Mouse (Mus musculus): ENCODE data around the gene Timd2. TPM values are rescaled to one million over a fixed set of nuclear protein-coding genes. Genes with fewer than 3 reads are reported as not detected.
"Not testable (repeated sequence)": the region's sequence is repeated elsewhere in the genome, so short reads cannot be mapped to it uniquely, and the experiment has no call there.

The Timd2 gene
- polyA plus RNA-seq, 1 experiment from 2014 or later = not detected

DNA sequence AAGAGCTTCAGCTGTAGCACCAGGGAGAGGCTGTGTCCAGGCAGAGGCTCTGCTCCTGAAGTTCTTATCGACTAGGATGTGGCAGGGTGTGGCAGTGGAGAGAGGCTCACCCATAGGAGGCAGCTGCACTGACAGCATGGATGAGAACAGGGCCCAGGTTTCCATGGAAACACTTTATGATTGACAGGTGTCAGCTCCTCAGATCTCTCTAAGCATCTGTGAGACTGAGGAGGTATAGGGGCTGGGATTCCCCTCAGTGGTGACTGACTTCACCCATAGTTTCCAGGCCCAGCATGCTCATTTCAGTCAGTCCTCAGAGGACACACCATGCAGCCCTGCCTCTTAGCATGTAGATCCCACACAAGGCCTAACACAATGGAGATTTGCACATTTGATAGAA, 24.0 kb downstream of the Timd2 start:
- no peak overlapping the region for H3K4me2 ChIP-seq (replicated peaks; ENCODE audit: low read depth)
- H3K36me3 ChIP-seq (ENCODE audit: control insufficient read depth, insufficient read depth, low read length) = no peaks in the 10 kb centered on the region
- ATAC-seq (ENCODE audit: low FRiP score, low TSS enrichment) (no peak), DNase-seq (ENCODE audit: low spot score) (no peak)
- no peaks in the 10 kb centered on the region for H3K27me3 ChIP-seq (ENCODE audit: control insufficient read depth, insufficient read depth, low read length)
- no peak overlapping the region for H3K4me3 ChIP-seq (ENCODE audit: low read depth, low read length)
- no peaks in the 10 kb centered on the region for H3K4me1 ChIP-seq (replicated peaks; ENCODE audit: control insufficient read depth, insufficient read depth)
- TF ChIP-seq CTCF (IDR thresholded peaks at IDR 0.05; ENCODE audit: low read depth) = no peak
- TF ChIP-seq EP300 (optimal IDR thresholded peaks at IDR 0.05) = no peak
- no peaks in the 10 kb centered on the region for H3K9me3 ChIP-seq (ENCODE audit: control insufficient read depth, low read length)
- no peak overlapping the region for H3K9ac ChIP-seq (ENCODE audit: low read length)
- WGBS = 72% methylated on average over 1 of the region's 1 CpGs
- H3K27ac ChIP-seq (replicated peaks) = no peak overlapping the region

DNA sequence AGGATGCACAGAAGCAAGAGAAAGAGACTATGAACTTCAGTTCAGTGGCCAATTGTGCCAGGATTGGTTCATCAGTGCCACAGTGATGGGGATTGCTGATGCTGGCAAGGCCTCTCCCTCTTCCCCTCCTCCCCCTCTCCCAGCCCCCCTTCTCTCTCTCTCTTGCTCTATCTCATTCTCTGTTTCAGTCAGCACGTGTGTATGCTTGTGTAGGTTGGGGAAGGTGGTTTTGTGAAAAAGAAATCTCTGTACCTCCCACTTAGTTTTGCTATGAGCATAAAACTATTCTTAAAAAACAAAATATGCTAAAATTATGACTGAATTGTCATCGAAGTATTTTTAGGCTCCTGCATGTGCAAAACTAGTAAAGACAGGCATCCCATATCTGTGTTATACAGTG, 38.9 kb downstream of the Timd2 start:
- ATAC-seq (ENCODE audit: low FRiP score, low TSS enrichment) = no peak
- no peak overlapping the region for H3K9ac ChIP-seq (ENCODE audit: low read length)
- whole genome bisulfite sequencing = 79% methylated on average over 2 of the region's 2 CpGs
- H3K27me3 ChIP-seq (ENCODE audit: control insufficient read depth, insufficient read depth, low read length) = no peaks in the 10 kb centered on the region
- H3K36me3 ChIP-seq (ENCODE audit: control insufficient read depth, insufficient read depth, low read length) = no peaks in the 10 kb centered on the region
- H3K4me2 ChIP-seq (replicated peaks; ENCODE audit: low read depth) = no peak overlapping the region
- no peak for TF ChIP-seq EP300 (optimal IDR thresholded peaks at IDR 0.05)
- no peak for TF ChIP-seq CTCF (IDR thresholded peaks at IDR 0.05; ENCODE audit: low read depth)
- no peaks in the 10 kb centered on the region for H3K4me1 ChIP-seq (replicated peaks; ENCODE audit: control insufficient read depth, insufficient read depth)
- no peak overlapping the region for H3K27ac ChIP-seq (replicated peaks)
- H3K4me3 ChIP-seq (ENCODE audit: low read depth, low read length) = no peak overlapping the region
- no peak for DNase-seq (ENCODE audit: low spot score)
- H3K9me3 ChIP-seq (ENCODE audit: control insufficient read depth, low read length) = no peaks in the 10 kb centered on the region

DNA sequence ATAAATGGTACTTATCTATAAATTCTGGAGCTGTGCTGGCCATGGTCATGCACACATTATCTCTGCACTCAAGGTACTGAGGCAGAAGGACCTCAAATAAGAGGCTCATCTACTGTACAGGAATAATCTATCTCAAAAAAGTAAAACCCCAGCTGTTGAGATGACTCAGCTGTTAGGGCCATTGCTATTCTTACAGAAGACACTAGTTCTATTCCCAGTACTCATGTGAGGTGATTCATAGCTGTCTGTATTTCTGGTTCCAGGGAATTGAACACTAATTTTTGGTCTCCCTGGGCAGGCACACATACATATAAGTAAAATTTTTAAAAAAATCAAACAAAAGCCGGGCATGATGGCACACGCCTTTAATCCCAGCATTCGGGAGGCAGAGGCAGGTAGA, 39.8 kb downstream of the Timd2 start:
- no peak for DNase-seq (ENCODE audit: low spot score)
- no peak overlapping the region for H3K4me3 ChIP-seq (ENCODE audit: low read depth, low read length)
- H3K4me1 ChIP-seq (replicated peaks; ENCODE audit: control insufficient read depth, insufficient read depth) = no peaks in the 10 kb centered on the region
- ATAC-seq (ENCODE audit: low FRiP score, low TSS enrichment) = no peak
- TF ChIP-seq CTCF (IDR thresholded peaks at IDR 0.05; ENCODE audit: low read depth) = no peak
- TF ChIP-seq EP300 (optimal IDR thresholded peaks at IDR 0.05) = no peak
- WGBS = 97% methylated on average over 3 of the region's 3 CpGs
- no peak overlapping the region for H3K27ac ChIP-seq (replicated peaks)
- H3K4me2 ChIP-seq (replicated peaks; ENCODE audit: low read depth) = no peak overlapping the region
- H3K27me3 ChIP-seq (ENCODE audit: control insufficient read depth, insufficient read depth, low read length) = no peaks in the 10 kb centered on the region
- no peak overlapping the region for H3K9ac ChIP-seq (ENCODE audit: low read length)
- H3K36me3 ChIP-seq (ENCODE audit: control insufficient read depth, insufficient read depth, low read length) = no peaks in the 10 kb centered on the region
- H3K9me3 ChIP-seq (ENCODE audit: control insufficient read depth, low read length) = no peaks in the 10 kb centered on the region

DNA sequence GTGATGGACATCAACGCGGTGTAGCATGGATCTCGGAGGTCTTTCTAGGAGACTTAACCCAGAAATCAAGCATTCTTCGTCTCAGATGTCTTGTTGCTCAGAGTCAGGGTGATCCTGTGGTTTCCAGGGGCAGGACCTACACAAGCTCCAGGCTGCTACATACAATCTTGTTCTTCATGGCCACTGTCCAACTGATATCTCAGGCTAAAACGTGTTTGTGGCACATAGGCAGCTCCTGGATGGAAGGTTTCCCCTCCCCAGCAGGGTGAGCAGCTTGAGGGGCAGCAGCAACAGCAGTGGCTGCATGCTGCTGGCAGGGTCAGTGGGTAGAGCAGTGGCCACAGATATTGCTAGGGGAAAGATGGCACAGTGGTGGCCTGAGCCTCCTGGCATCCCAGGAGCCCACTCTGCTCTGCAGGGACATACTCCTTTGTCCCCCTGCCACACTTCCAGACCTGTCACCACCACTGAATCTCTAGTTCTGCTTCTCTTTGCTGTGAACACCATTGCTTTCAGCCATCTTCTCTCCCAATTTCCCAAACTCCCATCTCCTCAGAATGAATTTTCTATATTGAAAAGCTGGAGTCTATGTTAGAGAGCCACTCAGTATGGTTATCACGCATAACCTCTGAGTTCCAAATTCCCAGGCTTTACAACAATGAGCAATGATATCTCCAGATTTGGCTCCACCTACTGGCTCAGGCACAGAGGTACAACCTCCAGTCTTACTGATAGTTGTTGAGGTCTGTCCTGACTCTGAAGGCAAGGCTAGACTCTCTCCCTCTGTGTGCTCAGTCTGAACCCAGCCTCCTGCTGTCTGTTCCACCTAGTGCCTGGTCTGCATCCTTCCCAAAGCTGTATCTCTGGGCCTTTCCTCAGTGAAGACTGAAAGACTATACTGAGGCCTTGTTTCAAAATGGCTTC, 41.0 kb downstream of the Timd2 start:
- no peaks in the 10 kb centered on the region for H3K36me3 ChIP-seq (ENCODE audit: control insufficient read depth, insufficient read depth, low read length)
- no peak overlapping the region for H3K4me2 ChIP-seq (replicated peaks; ENCODE audit: low read depth)
- H3K4me3 ChIP-seq (ENCODE audit: low read depth, low read length) = no peak overlapping the region
- H3K27ac ChIP-seq (replicated peaks) = no peak overlapping the region
- no peaks in the 10 kb centered on the region for H3K9me3 ChIP-seq (ENCODE audit: control insufficient read depth, low read length)
- WGBS = 64% methylated on average over 6 of the region's 6 CpGs
- peak; percentile 24 for DNase-seq (ENCODE audit: low spot score)
- TF ChIP-seq CTCF (IDR thresholded peaks at IDR 0.05; ENCODE audit: low read depth) (peak; percentile 75), EP300 (optimal IDR thresholded peaks at IDR 0.05) (no peak)
- H3K9ac ChIP-seq (ENCODE audit: low read length) = no peak overlapping the region
- H3K4me1 ChIP-seq (replicated peaks; ENCODE audit: control insufficient read depth, insufficient read depth) = no peaks in the 10 kb centered on the region
- ATAC-seq (ENCODE audit: low FRiP score, low TSS enrichment) = no peak
- H3K27me3 ChIP-seq (ENCODE audit: control insufficient read depth, insufficient read depth, low read length) = no peaks in the 10 kb centered on the region

DNA sequence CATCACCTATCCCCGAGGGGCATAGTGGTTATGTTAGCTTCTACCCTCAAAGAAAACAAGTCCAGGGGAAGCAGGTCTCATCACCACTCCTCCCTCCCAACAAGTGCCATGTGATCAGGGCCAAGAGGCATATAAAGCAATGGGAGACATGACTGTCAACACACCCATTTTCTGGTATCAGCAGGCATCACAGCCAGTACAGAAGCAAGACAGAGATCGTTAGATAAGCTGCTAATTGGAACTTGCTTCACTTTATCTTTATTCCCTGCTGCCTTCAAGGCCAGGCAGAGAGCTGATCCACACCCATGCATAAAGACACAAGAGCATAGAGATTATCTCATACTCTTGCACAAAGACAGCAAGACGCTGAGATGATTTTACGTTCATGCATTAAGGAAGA, 43.6 kb downstream of the Timd2 start:
- TF ChIP-seq CTCF (IDR thresholded peaks at IDR 0.05; ENCODE audit: low read depth) (no peak), EP300 (optimal IDR thresholded peaks at IDR 0.05) (no peak)
- H3K4me1 ChIP-seq (replicated peaks; ENCODE audit: control insufficient read depth, insufficient read depth) = no peaks in the 10 kb centered on the region
- H3K36me3 ChIP-seq (ENCODE audit: control insufficient read depth, insufficient read depth, low read length) = no peaks in the 10 kb centered on the region

DNA sequence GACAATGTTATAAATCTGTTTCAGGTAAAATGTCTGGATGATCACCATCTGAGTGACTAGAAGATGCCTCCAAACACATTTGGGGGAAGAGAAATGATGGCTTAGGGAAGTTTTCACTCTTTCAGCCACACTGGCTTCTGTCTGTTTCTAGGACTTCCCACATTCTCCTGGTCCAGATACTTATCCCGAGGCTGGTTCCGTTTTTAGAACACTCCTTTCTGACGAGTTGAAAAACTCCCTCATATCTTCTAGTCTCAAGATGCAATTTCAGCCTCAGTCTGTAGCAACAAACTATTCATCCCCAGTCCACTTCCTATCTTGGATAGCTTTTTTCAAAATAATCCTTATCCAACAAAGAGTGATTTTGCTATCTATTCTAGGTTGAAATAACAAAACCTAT, 54.4 kb downstream of the Timd2 start:
- TF ChIP-seq CTCF (IDR thresholded peaks at IDR 0.05; ENCODE audit: low read depth) (no peak), EP300 (optimal IDR thresholded peaks at IDR 0.05) (no peak)
- no peaks in the 10 kb centered on the region for H3K4me1 ChIP-seq (replicated peaks; ENCODE audit: control insufficient read depth, insufficient read depth)
- H3K9ac ChIP-seq (ENCODE audit: low read length) = no peak overlapping the region
- H3K27ac ChIP-seq (replicated peaks) = no peak overlapping the region
- DNase-seq (ENCODE audit: low spot score) (no peak), ATAC-seq (ENCODE audit: low FRiP score, low TSS enrichment) (no peak)
- no peak overlapping the region for H3K4me2 ChIP-seq (replicated peaks; ENCODE audit: low read depth)
- no peaks in the 10 kb centered on the region for H3K27me3 ChIP-seq (ENCODE audit: control insufficient read depth, insufficient read depth, low read length)
- no peak overlapping the region for H3K4me3 ChIP-seq (ENCODE audit: low read depth, low read length)
- 80% methylated on average over 3 of the region's 3 CpGs for WGBS
- no peaks in the 10 kb centered on the region for H3K36me3 ChIP-seq (ENCODE audit: control insufficient read depth, insufficient read depth, low read length)
- H3K9me3 ChIP-seq (ENCODE audit: control insufficient read depth, low read length) = no peaks in the 10 kb centered on the region

More for the DNA sequence above, 43.6 kb downstream of the Timd2 start:
- Histone ChIP-seq H3K4me2 (replicated peaks; ENCODE audit: low read depth) (no peak overlapping the region), H3K9ac (ENCODE audit: low read length) (no peak overlapping the region), H3K4me3 (ENCODE audit: low read depth, low read length) (no peak overlapping the region), H3K9me3 (ENCODE audit: control insufficient read depth, low read length) (no peaks in the 10 kb centered on the region), H3K27me3 (ENCODE audit: control insufficient read depth, insufficient read depth, low read length) (no peaks in the 10 kb centered on the region), H3K27ac (replicated peaks) (no peak overlapping the region)
- DNase-seq (ENCODE audit: low spot score) = no peak
- ATAC-seq (ENCODE audit: low FRiP score, low TSS enrichment) = no peak
- WGBS = 71% methylated on average over 4 of the region's 4 CpGs

DNA sequence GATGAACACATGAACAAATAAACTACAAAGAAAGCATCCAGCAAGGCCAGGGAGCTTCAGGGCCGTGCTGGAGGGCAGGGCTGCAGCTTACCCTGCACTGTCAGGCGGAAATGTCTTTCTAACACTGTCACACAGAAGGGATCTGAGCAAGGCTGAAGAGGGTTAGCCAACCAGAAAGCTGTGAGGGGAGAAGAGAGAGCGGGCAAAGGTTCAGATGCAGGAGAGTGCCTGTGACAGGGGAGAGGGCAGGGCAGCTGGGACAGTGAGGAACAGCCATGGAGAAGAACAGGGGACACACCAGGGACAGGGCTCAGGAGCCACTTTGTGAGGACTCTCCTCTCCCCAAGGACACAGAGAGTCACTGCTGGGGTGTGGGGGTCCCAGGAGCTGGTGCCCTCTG, 57.2 kb downstream of the Timd2 start:
- not testable (repeated sequence) for H3K4me3 ChIP-seq (ENCODE audit: low read depth, low read length); DNase-seq (ENCODE audit: low spot score); H3K4me2 ChIP-seq (replicated peaks; ENCODE audit: low read depth); H3K4me1 ChIP-seq (replicated peaks; ENCODE audit: control insufficient read depth, insufficient read depth); H3K27me3 ChIP-seq (ENCODE audit: control insufficient read depth, insufficient read depth, low read length); H3K9me3 ChIP-seq (ENCODE audit: control insufficient read depth, low read length); H3K27ac ChIP-seq (replicated peaks); H3K36me3 ChIP-seq (ENCODE audit: control insufficient read depth, insufficient read depth, low read length); H3K9ac ChIP-seq (ENCODE audit: low read length); ATAC-seq (ENCODE audit: low FRiP score, low TSS enrichment)
- WGBS = 73% methylated on average over 3 of the region's 3 CpGs
